Mouse (Mus musculus): ENCODE data around the gene Chst8. TPM values are rescaled to one million over a fixed set of nuclear protein-coding genes. Genes with fewer than 3 reads are reported as not detected.

Gene Chst8
- polyA plus RNA-seq, 1 experiment from 2014 or later, result 1.3 TPM

- DNase-seq (ENCODE audit: low spot score), result no peak
- no peak for TF ChIP-seq EP300 (optimal IDR thresholded peaks at IDR 0.05)
- TF ChIP-seq CTCF (IDR thresholded peaks at IDR 0.05; ENCODE audit: low read depth), result no peak
- Histone ChIP-seq H3K4me3 (ENCODE audit: low read depth, low read length) (no peak overlapping the region), H3K4me1 (replicated peaks; ENCODE audit: control insufficient read depth, insufficient read depth) (no peaks in the 10 kb centered on the region), H3K9ac (ENCODE audit: low read length) (no peak overlapping the region), H3K27ac (replicated peaks) (no peak overlapping the region), H3K4me2 (replicated peaks; ENCODE audit: low read depth) (no peak overlapping the region; the same call in 1 of the 2 replicates), H3K27me3 (ENCODE audit: control insufficient read depth, insufficient read depth, low read length) (peaks cover 6% of the 10 kb centered on the region; the same call in 1 of the 2 replicates), H3K36me3 (ENCODE audit: control insufficient read depth, insufficient read depth, low read length) (no peaks in the 10 kb centered on the region), H3K9me3 (ENCODE audit: control insufficient read depth, low read length) (no peaks in the 10 kb centered on the region)
- WGBS, result 13% methylated on average over 10 of the region's 10 CpGs
- no peak for ATAC-seq (ENCODE audit: low FRiP score, low TSS enrichment)
Measured at GRCm38 (mm10) chr7:34811060-34811459, 1.5 kb downstream of the Chst8 start.

DNA sequence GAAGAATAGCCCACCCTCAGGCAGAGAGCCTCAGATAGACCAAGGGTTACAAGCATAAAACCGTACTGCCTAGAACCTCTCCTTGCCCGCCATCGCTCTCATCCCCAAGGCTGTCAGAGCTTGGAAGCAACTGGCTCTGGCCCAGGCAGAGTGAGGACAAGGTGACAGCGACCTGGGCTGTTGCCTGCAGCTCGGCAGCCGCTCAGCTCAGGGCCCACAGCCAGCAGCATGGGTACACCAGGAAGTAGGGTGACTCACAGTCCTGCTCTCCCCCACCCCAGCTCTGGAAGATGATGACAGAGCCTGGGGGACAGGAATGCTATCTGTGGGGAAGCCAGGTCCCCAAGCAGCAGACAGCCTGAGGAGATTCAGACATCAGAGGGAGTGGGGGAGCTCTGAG, 6.2 kb downstream of the Chst8 start:
- Histone ChIP-seq H3K9me3 (ENCODE audit: control insufficient read depth, low read length) (no peaks in the 10 kb centered on the region), H3K27me3 (ENCODE audit: control insufficient read depth, insufficient read depth, low read length) (peaks cover 3% of the 10 kb centered on the region; the same call in 1 of the 2 replicates), H3K4me1 (replicated peaks; ENCODE audit: control insufficient read depth, insufficient read depth) (no peaks in the 10 kb centered on the region), H3K27ac (replicated peaks) (no peak overlapping the region), H3K4me3 (ENCODE audit: low read depth, low read length) (no peak overlapping the region), H3K36me3 (ENCODE audit: control insufficient read depth, insufficient read depth, low read length) (no peaks in the 10 kb centered on the region), H3K9ac (ENCODE audit: low read length) (no peak overlapping the region), H3K4me2 (replicated peaks; ENCODE audit: low read depth) (no peak overlapping the region)
- whole genome bisulfite sequencing, result 67% methylated on average over 6 of the region's 6 CpGs
- DNase-seq (ENCODE audit: low spot score) (peak; percentile 32), ATAC-seq (ENCODE audit: low FRiP score, low TSS enrichment) (peak; percentile 71; the same call in 1 of the 2 replicates)
- TF ChIP-seq EP300 (optimal IDR thresholded peaks at IDR 0.05) (no peak), CTCF (IDR thresholded peaks at IDR 0.05; ENCODE audit: low read depth) (no peak)

- ATAC-seq (ENCODE audit: low FRiP score, low TSS enrichment) (no peak), DNase-seq (ENCODE audit: low spot score) (no peak)
- Histone ChIP-seq H3K4me2 (replicated peaks; ENCODE audit: low read depth) (no peak overlapping the region), H3K9me3 (ENCODE audit: control insufficient read depth, low read length) (no peaks in the 10 kb centered on the region), H3K9ac (ENCODE audit: low read length) (no peak overlapping the region), H3K36me3 (ENCODE audit: control insufficient read depth, insufficient read depth, low read length) (no peaks in the 10 kb centered on the region), H3K4me1 (replicated peaks; ENCODE audit: control insufficient read depth, insufficient read depth) (no peaks in the 10 kb centered on the region), H3K4me3 (ENCODE audit: low read depth, low read length) (no peak overlapping the region), H3K27ac (replicated peaks) (no peak overlapping the region), H3K27me3 (ENCODE audit: control insufficient read depth, insufficient read depth, low read length) (no peaks in the 10 kb centered on the region; the same call in 1 of the 2 replicates)
- TF ChIP-seq EP300 (optimal IDR thresholded peaks at IDR 0.05) (no peak), CTCF (IDR thresholded peaks at IDR 0.05; ENCODE audit: low read depth) (no peak)
- 75% methylated on average over 3 of the region's 3 CpGs for WGBS
Measured at GRCm38 (mm10) chr7:34805691-34806205, 6.8 kb downstream of the Chst8 start.

DNA sequence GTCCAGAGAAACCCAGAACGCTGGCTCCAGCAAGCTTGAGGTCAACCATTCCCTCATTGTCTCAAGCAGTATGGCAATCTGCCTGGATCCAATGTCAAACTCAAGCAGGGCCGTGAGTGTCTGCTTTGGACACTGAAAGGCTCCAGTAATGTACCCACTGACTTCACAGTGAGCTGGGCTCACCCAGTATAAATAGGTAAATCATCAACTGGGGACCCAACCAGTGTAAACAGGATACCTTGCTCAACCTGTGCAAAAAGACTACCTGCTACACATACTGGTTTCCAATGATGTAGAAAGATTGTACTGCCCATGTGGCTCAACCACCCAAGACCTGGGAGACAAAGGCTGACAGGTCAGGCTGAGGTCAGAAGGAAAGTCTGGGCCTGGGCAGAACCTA, 7.5 kb downstream of the Chst8 start:
- H3K4me2 ChIP-seq (replicated peaks; ENCODE audit: low read depth), result no peak overlapping the region
- WGBS, result 59% methylated on average over 2 of the region's 2 CpGs
- TF ChIP-seq EP300 (optimal IDR thresholded peaks at IDR 0.05), result no peak
- TF ChIP-seq CTCF (IDR thresholded peaks at IDR 0.05; ENCODE audit: low read depth), result no peak
- DNase-seq (ENCODE audit: low spot score) (no peak), ATAC-seq (ENCODE audit: low FRiP score, low TSS enrichment) (no peak)
- no peak overlapping the region for H3K4me3 ChIP-seq (ENCODE audit: low read depth, low read length)
- no peaks in the 10 kb centered on the region for H3K9me3 ChIP-seq (ENCODE audit: control insufficient read depth, low read length)
- H3K27ac ChIP-seq (replicated peaks), result no peak overlapping the region
- no peak overlapping the region for H3K9ac ChIP-seq (ENCODE audit: low read length)
- no peaks in the 10 kb centered on the region; the same call in 1 of the 2 replicates for H3K27me3 ChIP-seq (ENCODE audit: control insufficient read depth, insufficient read depth, low read length)
- no peaks in the 10 kb centered on the region for H3K4me1 ChIP-seq (replicated peaks; ENCODE audit: control insufficient read depth, insufficient read depth)
- no peaks in the 10 kb centered on the region for H3K36me3 ChIP-seq (ENCODE audit: control insufficient read depth, insufficient read depth, low read length)

DNA sequence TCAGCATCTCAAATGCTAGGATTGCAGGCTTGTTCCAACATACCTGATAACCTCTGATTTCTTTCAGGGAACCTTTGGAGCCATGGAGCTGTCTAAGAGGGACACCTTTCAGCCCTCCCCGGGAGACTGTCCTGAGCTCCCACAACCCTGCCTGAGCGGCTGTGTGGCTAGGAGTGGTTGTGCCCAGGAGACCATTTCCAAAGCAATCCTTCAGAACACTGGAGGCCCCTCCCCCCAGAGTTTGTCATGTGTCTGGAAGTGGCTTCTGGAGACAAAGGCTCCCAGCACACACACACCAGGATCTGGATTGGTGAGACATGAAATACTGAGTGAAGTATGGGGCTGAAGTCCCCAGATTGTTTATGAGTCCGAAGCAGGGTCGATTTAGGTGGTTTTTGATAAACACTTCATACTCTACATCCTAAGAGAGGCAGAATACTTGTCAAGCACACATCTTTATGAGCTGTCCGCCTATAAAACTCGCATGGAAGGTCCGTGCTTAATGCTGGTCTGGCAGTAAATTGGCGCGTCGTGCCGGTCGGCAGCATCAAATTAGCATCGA, 12.5 kb downstream of the Chst8 start:
- no peaks in the 10 kb centered on the region; the same call in 1 of the 2 replicates for H3K4me1 ChIP-seq (replicated peaks; ENCODE audit: control insufficient read depth, insufficient read depth)
- no peak overlapping the region for H3K4me3 ChIP-seq (ENCODE audit: low read depth, low read length)
- no peak overlapping the region for H3K9ac ChIP-seq (ENCODE audit: low read length)
- ATAC-seq (ENCODE audit: low FRiP score, low TSS enrichment) (no peak), DNase-seq (ENCODE audit: low spot score) (no peak)
- 57% methylated on average over 13 of the region's 13 CpGs for WGBS
- H3K27me3 ChIP-seq (ENCODE audit: control insufficient read depth, insufficient read depth, low read length), result no peaks in the 10 kb centered on the region
- no peak overlapping the region for H3K27ac ChIP-seq (replicated peaks)
- H3K9me3 ChIP-seq (ENCODE audit: control insufficient read depth, low read length), result no peaks in the 10 kb centered on the region
- H3K4me2 ChIP-seq (replicated peaks; ENCODE audit: low read depth), result no peak overlapping the region
- no peak for TF ChIP-seq CTCF (IDR thresholded peaks at IDR 0.05; ENCODE audit: low read depth)
- no peak for TF ChIP-seq EP300 (optimal IDR thresholded peaks at IDR 0.05)
- H3K36me3 ChIP-seq (ENCODE audit: control insufficient read depth, insufficient read depth, low read length), result no peaks in the 10 kb centered on the region

GRCm38 (mm10) chr7:34799404-34799771, 13.1 kb downstream of the Chst8 start:
- H3K27me3 ChIP-seq (ENCODE audit: control insufficient read depth, insufficient read depth, low read length), result no peaks in the 10 kb centered on the region
- ATAC-seq (ENCODE audit: low FRiP score, low TSS enrichment) (no peak), DNase-seq (ENCODE audit: low spot score) (no peak)
- no peaks in the 10 kb centered on the region; the same call in 1 of the 2 replicates for H3K4me1 ChIP-seq (replicated peaks; ENCODE audit: control insufficient read depth, insufficient read depth)
- H3K36me3 ChIP-seq (ENCODE audit: control insufficient read depth, insufficient read depth, low read length), result no peaks in the 10 kb centered on the region
- no peaks in the 10 kb centered on the region for H3K9me3 ChIP-seq (ENCODE audit: control insufficient read depth, low read length)
- H3K9ac ChIP-seq (ENCODE audit: low read length), result no peak overlapping the region
- H3K4me2 ChIP-seq (replicated peaks; ENCODE audit: low read depth), result no peak overlapping the region
- 23% methylated on average over 3 of the region's 3 CpGs for WGBS
- H3K27ac ChIP-seq (replicated peaks), result no peak overlapping the region; the same call in 1 of the 2 replicates
- H3K4me3 ChIP-seq (ENCODE audit: low read depth, low read length), result no peak overlapping the region
- TF ChIP-seq CTCF (IDR thresholded peaks at IDR 0.05; ENCODE audit: low read depth) (no peak), EP300 (optimal IDR thresholded peaks at IDR 0.05) (no peak)

Measured in stomach, postnatal 0 days (tissue).